Mouse (Mus musculus) E14TG2a.4 (cell line): ENCODE measurements at regions not wholly inside any gene's neighbourhood (a gene's known extent, or its start where the extent isn't known, plus 50 kb on each side); places are given as distances from the start of the nearest gene placed in this dataset.

Experiments used
- CTCF ChIP-seq: conservative IDR thresholded peaks from 2 replicates; pipeline ENCODE4 v1.5.1; 2014; ENCODE audit warnings: low read length
- POU5F1 ChIP-seq: IDR thresholded peaks from 2 replicates; pipeline ENCODE4 v1.6.1; 2014; ENCODE audit warnings: low read length, borderline replicate concordance

DNA sequence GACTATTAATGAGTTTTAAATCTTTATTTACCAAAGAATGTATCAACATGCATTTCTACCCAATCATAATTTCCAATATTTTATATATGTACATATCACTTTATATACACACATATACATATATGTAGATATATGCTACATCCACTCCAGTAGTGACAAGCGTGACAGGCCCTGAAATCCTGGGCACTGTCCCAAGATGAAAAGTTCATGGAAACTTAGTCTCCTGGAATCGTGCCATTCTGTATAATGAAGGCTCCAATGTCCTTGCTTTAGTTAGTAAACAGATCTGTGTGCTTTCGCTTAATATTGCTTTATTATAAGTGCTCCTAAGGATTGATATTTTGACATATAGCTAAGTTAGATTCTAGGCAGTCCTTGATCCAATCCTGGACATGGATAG is 1296.1 kb upstream of the Tenm3 start:
- TF ChIP-seq CTCF (no peak), POU5F1 (no peak)
